Mouse (Mus musculus): Measurements from ENCODE around the gene Slc16a1. TPM values are rescaled to one million over a fixed set of nuclear protein-coding genes. Genes with fewer than 3 reads are reported as not detected.

Slc16a1 gene
- total RNA-seq, 2 experiments from 2014 or later, result 20.9 to 42.1 TPM

- DNase-seq, result peak; percentile 34
- Histone ChIP-seq H3K4me3 (no peak overlapping the region), H3K27ac (no peak overlapping the region)
- intact Hi-C loops (cut with DNase I), result no loop called here
- TF ChIP-seq CTCF (IDR thresholded peaks at IDR 0.05), result no peak
Measured at GRCm38 (mm10) chr3:104671543-104671942, 33.1 kb downstream of the Slc16a1 start.

GRCm38 (mm10) chr3:104672041-104672440 is 33.6 kb downstream of the Slc16a1 start:
- intact Hi-C loops (cut with DNase I), result no loop called here
- Histone ChIP-seq H3K27ac (no peak overlapping the region), H3K4me3 (no peak overlapping the region)
- no peak for DNase-seq
- TF ChIP-seq CTCF (IDR thresholded peaks at IDR 0.05), result no peak

GRCm38 (mm10) chr3:104673642-104674328 is 35.3 kb downstream of the Slc16a1 start:
- TF ChIP-seq CTCF (IDR thresholded peaks at IDR 0.05), result no peak
- H3K4me3 ChIP-seq, result 0 out of 2 replicates have a peak overlapping the region, but pooled peaks have one; percentile 69
- DNase-seq, result no peak
- intact Hi-C loops (cut with DNase I), result loop anchor here (2.0 kb wide), 1 partner anchor 133 kb away; no protein-coding TSS in a partner anchor
- H3K27ac ChIP-seq, result peak overlapping the region; percentile 69

- DNase-seq, result peak; percentile 44
Measured at GRCm38 (mm10) chr3:104674329-104675220, 36.1 kb downstream of the Slc16a1 start.

GRCm38 (mm10) chr3:104675258-104675851 is 36.9 kb downstream of the Slc16a1 start:
- peak; percentile 83 for DNase-seq
- TF ChIP-seq CTCF (IDR thresholded peaks at IDR 0.05), result peak; percentile 98; the same call in 1 of the 2 replicates
- peak overlapping the region; percentile 69 for H3K27ac ChIP-seq
- peak overlapping the region; percentile 69 for H3K4me3 ChIP-seq
- intact Hi-C loops (cut with DNase I), result loop anchor here (1.0 to 2.0 kb wide), 2 partner anchors 31 to 135 kb away; no protein-coding TSS in a partner anchor

More at GRCm38 (mm10) chr3:104674329-104675220, 36.1 kb downstream of the Slc16a1 start:
- H3K27ac ChIP-seq, result peak overlapping the region; percentile 69
- TF ChIP-seq CTCF (IDR thresholded peaks at IDR 0.05), result no peak
- peak overlapping the region; percentile 69 for H3K4me3 ChIP-seq
- intact Hi-C loops (cut with DNase I), result loop anchor here (1.0 to 2.0 kb wide), 2 partner anchors 30 to 134 kb away; no protein-coding TSS in a partner anchor

GRCm38 (mm10) chr3:104677781-104678180 is 39.3 kb downstream of the Slc16a1 start:
- Histone ChIP-seq H3K4me3 (no peak overlapping the region), H3K27ac (no peak overlapping the region)
- DNase-seq, result peak; percentile 57
- intact Hi-C loops (cut with DNase I), result no loop called here
- TF ChIP-seq CTCF (IDR thresholded peaks at IDR 0.05), result no peak

- Histone ChIP-seq H3K4me3 (no peak overlapping the region), H3K27ac (no peak overlapping the region)
- intact Hi-C loops (cut with DNase I), result no loop called here
- no peak for DNase-seq
- no peak for TF ChIP-seq CTCF (IDR thresholded peaks at IDR 0.05)
Measured at GRCm38 (mm10) chr3:104678826-104679225, 40.4 kb downstream of the Slc16a1 start.

- peak; percentile 62 for DNase-seq
- TF ChIP-seq CTCF (IDR thresholded peaks at IDR 0.05), result peak; percentile 88
- intact Hi-C loops (cut with DNase I), result loop anchor here (2.0 kb wide), 3 partner anchors 40 to 170 kb away; no protein-coding TSS in a partner anchor
- no peak overlapping the region for H3K4me3 ChIP-seq
- H3K27ac ChIP-seq, result no peak overlapping the region
Measured at GRCm38 (mm10) chr3:104682671-104683504, 44.4 kb downstream of the Slc16a1 start.

GRCm38 (mm10) chr3:104700751-104701335 is 62.4 kb downstream of the Slc16a1 start:
- TF ChIP-seq CTCF (IDR thresholded peaks at IDR 0.05), result peak; percentile 71
- no peak overlapping the region for H3K27ac ChIP-seq
- intact Hi-C loops (cut with DNase I), result no loop called here
- H3K4me3 ChIP-seq, result no peak overlapping the region
- DNase-seq, result peak; percentile 83

- Histone ChIP-seq H3K4me3 (no peak overlapping the region), H3K27ac (no peak overlapping the region)
- no peak for TF ChIP-seq CTCF (IDR thresholded peaks at IDR 0.05)
- intact Hi-C loops (cut with DNase I), result no loop called here
- no peak for DNase-seq
Measured at GRCm38 (mm10) chr3:104701761-104702160, 63.3 kb downstream of the Slc16a1 start.

GRCm38 (mm10) chr3:104703941-104704340 is 65.5 kb downstream of the Slc16a1 start:
- no peak for DNase-seq
- intact Hi-C loops (cut with DNase I), result no loop called here
- no peak for TF ChIP-seq CTCF (IDR thresholded peaks at IDR 0.05)
- Histone ChIP-seq H3K27ac (no peak overlapping the region), H3K4me3 (no peak overlapping the region)

All from gastrocnemius, adult 2 months (tissue).